Mouse (Mus musculus) Muller cell, postnatal 12 days (primary cell): Measurements from ENCODE around the gene Pdzrn4.
A peak's percentile ranks its signal among the peaks of the same experiment; 100 is the strongest.

Experiments
- DNase-seq: peaks from one replicate; pipeline ENCODE4 v3.0.0-alpha.2; 2015; ENCODE audit errors: inconsistent ontology term

Gene Pdzrn4

GRCm38 (mm10) chr15:92704146-92704545, 307.5 kb downstream of the Pdzrn4 start:
- no peak for DNase-seq

GRCm38 (mm10) chr15:92738676-92739075, 342.0 kb downstream of the Pdzrn4 start:
- DNase-seq, result no peak

GRCm38 (mm10) chr15:92739887-92740286, 343.2 kb downstream of the Pdzrn4 start:
- no peak for DNase-seq

- peak; percentile 18 for DNase-seq
These were observed 346.9 kb downstream of the Pdzrn4 start for GRCm38 (mm10) chr15:92743624-92744023.

GRCm38 (mm10) chr15:92746081-92746480, 349.4 kb downstream of the Pdzrn4 start:
- no peak for DNase-seq

- peak; percentile 20 for DNase-seq
These were observed 355.5 kb downstream of the Pdzrn4 start for GRCm38 (mm10) chr15:92752167-92752566.

- no peak for DNase-seq
These were observed 355.9 kb downstream of the Pdzrn4 start for GRCm38 (mm10) chr15:92752578-92752977.

- DNase-seq, result no peak
These were observed 360.6 kb downstream of the Pdzrn4 start for GRCm38 (mm10) chr15:92757085-92757903.

GRCm38 (mm10) chr15:92759001-92759400, 362.3 kb downstream of the Pdzrn4 start:
- DNase-seq, result peak; percentile 66

GRCm38 (mm10) chr15:92763303-92763702, 366.6 kb downstream of the Pdzrn4 start:
- no peak for DNase-seq

GRCm38 (mm10) chr15:92769535-92769934, 372.9 kb downstream of the Pdzrn4 start:
- no peak for DNase-seq

GRCm38 (mm10) chr15:92788036-92788435, 391.4 kb downstream of the Pdzrn4 start:
- no peak for DNase-seq

GRCm38 (mm10) chr15:92794275-92794674, 397.6 kb downstream of the Pdzrn4 start:
- no peak for DNase-seq

GRCm38 (mm10) chr15:92805934-92806333, 409.3 kb downstream of the Pdzrn4 start:
- no peak for DNase-seq

- no peak for DNase-seq
These were observed 409.7 kb downstream of the Pdzrn4 start for GRCm38 (mm10) chr15:92806352-92806751.
